Mouse (Mus musculus): ENCODE measurements around the gene Gm44511.

- TF ChIP-seq POLR2A (IDR thresholded peaks at IDR 0.05; ENCODE audit: control insufficient read depth, low read depth, low read length) = peak; percentile 16; the same call in 1 of the 2 replicates
- peak; percentile 84 for TF ChIP-seq CTCF (IDR thresholded peaks at IDR 0.05; ENCODE audit: control insufficient read depth, insufficient read depth, insufficient replicate concordance, low read depth, low read length)
Measured at GRCm38 (mm10) chr6:128760416-128761143, 65.5 kb downstream of the Gm44511 start.

Measured in testis, adult 2 months (tissue).